21 mouse cellular contexts compared by ENCODE assay signal in genomic region chr10:59857157-59857556, GRCm38 (mm10). TPM values are rescaled to one million over a fixed set of nuclear protein-coding genes. Genes with fewer than 3 reads are reported as not detected.
DNase-seq lines count a peak whose midpoint lies in the region; ATAC-seq and TF ChIP-seq lines count a peak whose summit lies in the region.
"Had no signal": no experiment of that assay in that cellular context is flagged by ENCODE, and none has a peak within 500 bp of the region (broad histone marks: within the 10 kb centered on the region; RNA-seq: fewer than 3 reads in every experiment).

No protein-coding gene starts in this region.

- no peak overlapping the region for H3K4me3 ChIP-seq in lung, postnatal 0 days (ENCODE audit: low read depth, low read length)
- no peak overlapping the region for H3K4me3 ChIP-seq in lung, adult 2 months (replicated peaks; ENCODE audit: extremely low read depth, low read depth, low read length)
- no peak overlapping the region for H3K4me3 ChIP-seq in heart, adult 2 months
- H3K4me3 ChIP-seq: embryonic facial prominence, embryonic 15.5 days; gastrocnemius, adult 2 months; limb, embryonic 10.5 days; liver, embryonic 12.5 days; lung, embryonic 15.5 days; neural tube, embryonic 13.5 days had no signal

- TF ChIP-seq EP300 in lung, postnatal 0 days (IDR thresholded peaks at IDR 0.05) = no peak
- no peak for TF ChIP-seq EP300 in heart, adult 2 months (IDR thresholded peaks at IDR 0.05; ENCODE audit: insufficient read depth, low read depth, low read length)

- no peaks in the 10 kb centered on the region for H3K27me3 ChIP-seq in lung, postnatal 0 days (replicated peaks; ENCODE audit: insufficient read depth, low read length)
- H3K27me3 ChIP-seq in heart, adult 2 months (ENCODE audit: control insufficient read depth, insufficient read depth, low read length) = no peaks in the 10 kb centered on the region
- H3K27me3 ChIP-seq: embryonic facial prominence, embryonic 15.5 days; liver, embryonic 12.5 days; lung, embryonic 15.5 days; neural tube, embryonic 13.5 days had no signal

- no peak overlapping the region for H3K4me2 ChIP-seq in lung, postnatal 0 days (replicated peaks; ENCODE audit: low read depth, low read length)
- H3K4me2 ChIP-seq: embryonic facial prominence, embryonic 15.5 days; heart, embryonic 11.5 days; liver, embryonic 12.5 days; lung, embryonic 15.5 days; neural tube, embryonic 13.5 days had no signal

- no peak overlapping the region for H3K9ac ChIP-seq in lung, postnatal 0 days (replicated peaks; ENCODE audit: low read depth)
- H3K9ac ChIP-seq in heart, adult 2 months (ENCODE audit: low read depth, low read length) = no peak overlapping the region
- H3K9ac ChIP-seq: embryonic facial prominence, embryonic 15.5 days; liver, embryonic 12.5 days; lung, embryonic 15.5 days; neural tube, embryonic 13.5 days had no signal

- no peak for TF ChIP-seq CTCF in lung, postnatal 0 days (IDR thresholded peaks at IDR 0.05)
- no peak for TF ChIP-seq CTCF in lung, adult 2 months (IDR thresholded peaks at IDR 0.05; ENCODE audit: insufficient read depth, low read length)
- TF ChIP-seq CTCF in heart, adult 2 months (IDR thresholded peaks at IDR 0.05) = no peak

- H3K36me3 ChIP-seq in lung, postnatal 0 days (ENCODE audit: insufficient read depth, low read length) = no peaks in the 10 kb centered on the region
- H3K36me3 ChIP-seq in heart, adult 2 months (ENCODE audit: control insufficient read depth, insufficient read depth, low read length) = no peaks in the 10 kb centered on the region
- H3K36me3 ChIP-seq: embryonic facial prominence, embryonic 15.5 days; limb, embryonic 10.5 days; liver, embryonic 12.5 days; lung, embryonic 15.5 days; neural tube, embryonic 13.5 days had no signal

- 65% methylated on average over 5 of the region's 5 CpGs for WGBS in lung, postnatal 0 days
- 54% methylated on average over 5 of the region's 5 CpGs for whole genome bisulfite sequencing in lung, adult 2 months
- 79% methylated on average over 5 of the region's 5 CpGs for WGBS in heart, adult 2 months

- H3K4me1 ChIP-seq in lung, postnatal 0 days (ENCODE audit: insufficient read depth, low read depth, low read length) = no peaks in the 10 kb centered on the region
- H3K4me1 ChIP-seq in lung, adult 2 months (ENCODE audit: control insufficient read depth, insufficient read depth, low read length) = no peaks in the 10 kb centered on the region
- no peaks in the 10 kb centered on the region for H3K4me1 ChIP-seq in heart, adult 2 months (ENCODE audit: control insufficient read depth, insufficient read depth, low read length)
- H3K4me1 ChIP-seq: embryonic facial prominence, embryonic 15.5 days; lung, embryonic 15.5 days had no signal

- peak; percentile 62 for DNase-seq in kidney, adult 11 months
- DNase-seq in kidney, postnatal 4 days = no peak
- peak; percentile 62 for DNase-seq in lung, postnatal 0 days (ENCODE audit: low spot score)
- DNase-seq in lung, adult 2 months = no peak
- DNase-seq in kidney, postnatal 10 days = peak; percentile 34
- DNase-seq in heart, adult 2 months = no peak
- DNase-seq in testis, postnatal 10 days (ENCODE audit: low spot score) = no peak
- DNase-seq: adrenal gland, postnatal 25 days; cerebellum, adult 11-12 months; cerebellum, postnatal 36 days; gastrocnemius, adult 2 months; heart, postnatal 10 days; layer of hippocampus, adult 9-11 months; midbrain, embryonic 14.5 days; spleen, adult 18-20 months had no signal

- intact Hi-C loops in heart, adult 2 months (cut with DNase I) = no loop called here

- H3K79me2 ChIP-seq in heart, adult 2 months (replicated peaks; ENCODE audit: control insufficient read depth, insufficient read depth, low read length) = no peaks in the 10 kb centered on the region

- no peak overlapping the region for H3K27ac ChIP-seq in lung, postnatal 0 days (ENCODE audit: low read length)
- H3K27ac ChIP-seq in heart, adult 2 months = no peak overlapping the region
- H3K27ac ChIP-seq: embryonic facial prominence, embryonic 15.5 days; gastrocnemius, adult 2 months; limb, embryonic 10.5 days; liver, embryonic 12.5 days; lung, embryonic 15.5 days; neural tube, embryonic 13.5 days had no signal

- ATAC-seq in lung, postnatal 0 days = peak; percentile 77
- ATAC-seq: liver, embryonic 12.5 days had no signal

- TF ChIP-seq POLR2A in lung, adult 2 months (IDR thresholded peaks at IDR 0.05; ENCODE audit: borderline replicate concordance, extremely low read depth, low read depth, low read length) = no peak
- no peak for TF ChIP-seq POLR2A in heart, adult 2 months (IDR thresholded peaks at IDR 0.05; ENCODE audit: insufficient read depth, low read depth, low read length)

- no peaks in the 10 kb centered on the region for H3K9me3 ChIP-seq in lung, postnatal 0 days (ENCODE audit: low read length)
- H3K9me3 ChIP-seq: embryonic facial prominence, embryonic 15.5 days; limb, embryonic 10.5 days; liver, embryonic 12.5 days; lung, embryonic 15.5 days; neural tube, embryonic 13.5 days had no signal

RNA-seq across cellular contexts. Expression of gene Dnajb12, which starts 22.2 kb away (rescaled TPM):
- 19.8 and 24.4 TPM in 2 replicates for polyA plus RNA-seq in lung, postnatal 0 days (2015; fragmentation: Nextera tagmentation; extraction: Ambion mirVana)
- 49.5 and 57.2 TPM in 2 replicates for polyA plus RNA-seq in lung, adult 2 months (2012; rRNA removed)
- total RNA-seq in heart, adult 2 months (2021) = 10 to 100 TPM; 36.8 to 45.4 TPM
- polyA plus RNA-seq in heart, adult 2 months (2012; rRNA removed) = 32.9 and 39.2 TPM in 2 replicates

Comparison
In these comparisons a context has a peak if more than half of its experiments do, and no peak if none do; other contexts are left out.
1. DNase-seq: peak in kidney, adult 11 months (single experiment), lung, postnatal 0 days (single experiment) and kidney, postnatal 10 days (single experiment); none in kidney, postnatal 4 days (0 of 2), lung, adult 2 months (single experiment), heart, adult 2 months (0 of 2) and testis, postnatal 10 days (single experiment).